Mouse (Mus musculus) spleen, adult 12 weeks (tissue): ENCODE data around the gene Ifna7.
A peak's percentile ranks its signal among the peaks of the same experiment; 100 is the strongest.

Experiments used
- DNase-seq: peaks from one replicate; pipeline ENCODE4 v3.0.0; 2022; ENCODE audit warnings: low spot score

Gene Ifna7

DNA sequence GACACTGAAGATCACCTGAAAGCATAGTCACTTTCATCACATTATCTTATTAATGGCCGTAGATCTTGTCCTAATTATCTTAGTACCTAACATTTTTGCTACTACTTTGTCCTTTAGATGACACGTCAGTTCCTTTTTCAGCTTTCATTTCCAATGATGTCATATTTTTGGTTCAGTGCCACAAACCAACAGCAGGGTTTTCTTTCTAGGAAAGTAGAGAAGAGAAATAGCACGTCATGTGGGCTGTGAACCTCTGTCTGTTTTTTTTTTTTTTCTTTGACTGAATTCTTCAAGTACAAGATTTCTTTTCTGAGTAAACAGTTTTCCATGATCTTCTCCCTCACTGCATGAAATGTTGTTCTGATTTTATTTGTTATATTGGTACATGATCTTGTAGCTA lies 24.0 kb downstream of the Ifna7 start:
- no peak for DNase-seq

DNA sequence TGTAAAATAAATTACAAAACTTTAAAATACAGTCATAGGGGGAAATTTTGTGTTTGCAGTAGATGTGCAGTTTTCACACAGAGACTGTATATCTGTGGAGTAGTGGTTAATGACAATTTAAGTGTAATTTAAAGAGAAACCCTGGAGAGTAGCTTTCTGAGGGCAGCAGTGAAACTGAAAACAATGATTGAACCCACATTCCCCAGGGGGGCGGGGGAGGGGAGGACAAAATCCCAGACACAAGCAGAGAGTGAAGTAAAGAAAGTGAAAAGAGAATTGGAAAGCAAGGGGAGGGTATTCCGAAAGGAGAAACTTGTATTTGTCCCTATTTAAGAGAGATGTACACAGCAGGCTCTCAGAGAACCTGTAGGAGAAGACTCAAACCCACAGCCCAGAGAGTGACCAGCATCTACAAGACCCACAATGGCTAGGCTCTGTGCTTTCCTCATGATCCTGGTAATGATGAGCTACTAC lies 25.4 kb downstream of the Ifna7 start, which contains the start of gene Ifna4:
TSS of gene Ifna4 (plus strand) at position 424 of the 474 bp plus-strand sequence.
- no peak for DNase-seq

- DNase-seq, result no peak
Observed at GRCm38 (mm10) chr4:88845334-88845733, 29.3 kb downstream of the Ifna7 start.

DNA sequence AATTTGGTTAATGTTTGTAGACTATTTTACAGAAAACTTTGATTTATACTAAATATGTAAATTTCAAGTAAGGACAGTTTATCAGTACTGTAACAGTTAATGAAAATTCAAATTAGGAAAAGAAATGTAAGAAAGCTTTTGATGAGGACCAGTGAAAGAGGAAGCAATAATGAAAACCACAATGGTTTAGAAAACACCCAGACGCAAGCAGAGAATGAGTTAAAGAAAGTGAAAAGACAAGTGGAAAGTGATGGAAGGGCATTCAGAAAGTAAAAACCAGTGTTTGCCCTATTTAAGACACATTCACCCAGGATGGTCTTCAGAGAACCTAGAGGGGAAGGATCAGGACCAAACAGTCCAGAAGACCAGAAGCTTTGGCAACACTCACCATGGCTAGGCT lies 33.7 kb downstream of the Ifna7 start, which contains the start of gene Ifna1:
TSS of gene Ifna1 (plus strand) at position 390 of the 400 bp plus-strand sequence.
- no peak for DNase-seq

GRCm38 (mm10) chr4:88851026-88851763 lies 35.2 kb downstream of the Ifna7 start:
- DNase-seq, result no peak

GRCm38 (mm10) chr4:88859214-88859613 lies 43.2 kb downstream of the Ifna7 start:
- DNase-seq, result no peak

DNA sequence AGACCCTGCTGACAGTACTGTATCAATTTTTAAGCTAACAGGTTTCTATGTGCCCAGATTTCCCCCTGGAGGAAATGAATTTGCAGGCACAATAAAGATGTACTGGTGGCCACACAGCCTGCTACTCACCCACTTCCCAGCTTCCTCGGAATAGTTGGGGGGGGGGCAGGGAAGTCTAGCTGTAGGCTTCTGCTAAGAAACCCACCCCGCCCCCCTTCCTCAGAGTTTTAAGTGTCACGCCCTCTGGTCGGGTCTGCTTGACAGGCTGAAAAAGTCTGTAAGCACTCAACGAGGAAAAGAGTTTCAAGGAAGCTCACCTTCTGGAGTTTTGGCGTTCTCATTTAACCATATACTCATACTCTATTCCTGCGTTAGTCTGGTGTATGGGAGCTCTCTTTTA lies 47.3 kb downstream of the Ifna7 start:
- DNase-seq, result no peak

DNA sequence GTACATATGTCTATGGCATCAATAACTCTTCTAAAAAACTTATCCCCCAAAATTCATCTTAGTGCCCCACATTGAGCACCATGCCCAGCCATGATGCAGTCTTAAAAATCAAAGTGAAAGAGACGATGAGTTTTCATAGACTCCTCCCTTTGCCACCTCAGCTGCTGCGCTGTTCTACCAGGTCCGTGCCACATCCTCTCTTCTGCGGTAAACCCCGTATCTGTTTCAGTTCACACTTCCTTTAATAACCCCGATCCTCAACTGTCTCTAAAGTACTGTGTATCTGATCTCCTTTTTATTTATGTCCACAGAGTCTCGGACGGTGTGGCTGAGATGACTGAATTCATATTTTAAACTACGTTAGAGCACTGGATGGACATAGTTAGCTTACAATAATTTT lies 48.6 kb downstream of the Ifna7 start:
- DNase-seq, result peak; percentile 35

- no peak for DNase-seq
Observed at GRCm38 (mm10) chr4:88865011-88865569, 49.1 kb downstream of the Ifna7 start.
